Mouse (Mus musculus) liver, embryonic 16.5 days (tissue): ENCODE data around the gene Emilin2. TPM values are rescaled to one million over a fixed set of nuclear protein-coding genes. Genes with fewer than 3 reads are reported as not detected.
A peak's percentile ranks its signal among the peaks of the same experiment; 100 is the strongest.

Experiments used
- ATAC-seq: fragments of 200-750 bp; cut with Nextera tagmentation; 2 replicates; pipeline ENCODE4 v1.8.0; 2017; ENCODE audit warnings: low read depth, mild to moderate bottlenecking, moderate number of reproducible peaks, moderate library complexity
- H3K27ac ChIP-seq: fragments of 300-500 bp; sonication (generic); 2 replicates; pipeline ENCODE4 v1.5.1; 2014; ENCODE audit warnings: mild to moderate bottlenecking, low read length
- H3K27me3 ChIP-seq: fragments of 300-500 bp; sonication (generic); 2 replicates; pipeline ENCODE4 v1.6.1; 2014; ENCODE audit warnings: low read depth, low read length, mixed read lengths; ENCODE audit not compliant: control insufficient read depth, insufficient read depth
- H3K36me3 ChIP-seq: fragments of 300-500 bp; sonication (generic); 2 replicates; pipeline ENCODE4 v1.6.1; 2014; ENCODE audit warnings: mild to moderate bottlenecking; ENCODE audit not compliant: control insufficient read depth, insufficient read depth
- H3K4me1 ChIP-seq: fragments of 300-500 bp; sonication (generic); 2 replicates; pipeline ENCODE4 v1.6.1; 2014; ENCODE audit warnings: low read depth, low read length, mixed read lengths; ENCODE audit not compliant: control insufficient read depth
- H3K4me2 ChIP-seq: fragments of 300-500 bp; sonication (generic); 2 replicates; pipeline ENCODE4 v1.6.1; 2014; ENCODE audit warnings: low read depth, low read length, mixed read lengths
- H3K4me3 ChIP-seq: fragments of 300-500 bp; sonication (generic); 2 replicates; pipeline ENCODE4 v1.5.1; 2014; ENCODE audit warnings: low read depth, mild to moderate bottlenecking, low read length
- H3K9ac ChIP-seq: fragments of 300-500 bp; sonication (generic); 2 replicates; pipeline ENCODE4 v1.6.1; 2014; ENCODE audit warnings: low read depth, low read length
- H3K9me3 ChIP-seq: fragments of 300-500 bp; sonication (generic); replicated peaks from 2 replicates; pipeline ENCODE4 v1.6.1; 2016; ENCODE audit warnings: low read length; ENCODE audit not compliant: control insufficient read depth
- WGBS: fragments of 180-500 bp; shearing (Covaris S2); extraction: QIAGEN DNeasy Blood & Tissue Kit; methylation state at CpG from one replicate; pipeline ENCODE4 v1.1.7; 2014; ENCODE audit not compliant: insufficient replicate concordance; 5-methylcytosine and 5-hydroxymethylcytosine counted together
- polyA plus RNA-seq: library from polyadenylated mRNA; unstranded; fragments of >200 nt; fragmentation: Nextera tagmentation; extraction: Ambion mirVana; gene quantifications from 2 replicates; pipeline ENCODE4 v1.2.1, GENCODE M21; 2015

The Emilin2 gene
- polyA plus RNA-seq, 1 experiment from 2014 or later: 20.0 TPM

DNA sequence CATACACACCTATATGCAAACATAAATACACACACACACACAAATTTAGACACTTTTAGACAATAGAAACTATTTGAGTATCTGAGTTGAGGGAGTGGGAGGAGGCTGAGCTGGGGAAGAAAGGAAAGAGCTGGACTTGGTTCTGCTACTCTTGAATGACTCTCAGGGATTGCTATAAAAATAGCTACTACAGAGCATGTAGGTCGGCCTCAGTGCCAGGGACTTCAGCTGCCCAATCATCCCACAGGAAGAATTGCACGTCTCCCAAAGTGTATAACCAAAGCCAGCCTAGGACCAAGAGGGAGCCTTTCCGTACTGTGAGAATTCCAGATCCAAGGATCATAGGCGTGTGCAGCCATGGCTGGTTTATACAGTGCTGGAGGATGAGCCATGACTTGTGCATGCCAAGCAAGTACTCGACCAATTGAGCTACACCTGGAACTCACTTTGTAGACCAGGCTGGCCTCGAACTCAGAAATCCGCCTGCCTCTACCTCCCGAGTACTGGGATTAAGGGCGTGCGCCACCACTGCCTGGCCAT lies 4.5 kb downstream of the Emilin2 start:
- H3K4me1 ChIP-seq: peaks cover 20% of the 10 kb centered on the region

GRCm38 (mm10) chr17:71306716-71307115 lies 5.1 kb downstream of the Emilin2 start:
- no peak for ATAC-seq
- Histone ChIP-seq H3K9ac (no peak overlapping the region), H3K4me3 (no peak overlapping the region), H3K4me1 (peaks cover 16% of the 10 kb centered on the region), H3K4me2 (no peak overlapping the region), H3K36me3 (no peaks in the 10 kb centered on the region), H3K27me3 (peaks cover 14% of the 10 kb centered on the region; the same call in 1 of the 2 replicates), H3K9me3 (no peaks in the 10 kb centered on the region), H3K27ac (no peak overlapping the region)
- WGBS: 79% methylated on average over 4 of the region's 4 CpGs

More for the DNA sequence above, 4.5 kb downstream of the Emilin2 start:
- ATAC-seq: no peak
- 83% methylated on average over 10 of the region's 10 CpGs for WGBS
- Histone ChIP-seq H3K27me3 (peaks cover 14% of the 10 kb centered on the region; the same call in 1 of the 2 replicates), H3K4me3 (no peak overlapping the region), H3K36me3 (no peaks in the 10 kb centered on the region), H3K4me2 (no peak overlapping the region), H3K9me3 (no peaks in the 10 kb centered on the region), H3K9ac (no peak overlapping the region), H3K27ac (no peak overlapping the region)

DNA sequence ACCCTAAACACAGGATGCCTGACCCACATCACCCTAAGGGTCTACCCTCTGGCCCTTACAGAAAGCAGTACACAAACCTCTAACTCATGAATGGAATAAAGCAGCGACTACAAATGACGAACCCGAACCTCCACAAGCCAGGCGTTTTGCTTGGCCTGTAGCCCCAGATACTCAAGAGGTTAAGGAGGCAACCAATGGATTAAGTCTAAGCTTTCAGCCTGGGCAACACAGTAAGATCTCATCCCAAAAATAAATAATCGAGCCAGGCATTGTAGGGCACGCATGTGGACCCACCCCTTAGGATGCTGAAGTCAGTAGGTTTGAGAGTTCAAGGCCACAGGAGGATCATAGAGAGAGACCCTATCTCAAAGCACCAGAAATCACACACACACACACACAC lies 5.7 kb downstream of the Emilin2 start:
- Histone ChIP-seq H3K9ac (no peak overlapping the region), H3K9me3 (no peaks in the 10 kb centered on the region), H3K4me1 (peaks cover 10% of the 10 kb centered on the region), H3K36me3 (no peaks in the 10 kb centered on the region), H3K27ac (no peak overlapping the region), H3K4me3 (no peak overlapping the region), H3K4me2 (no peak overlapping the region), H3K27me3 (peaks cover 13% of the 10 kb centered on the region; the same call in 1 of the 2 replicates)
- WGBS: 82% methylated on average over 6 of the region's 6 CpGs
- no peak for ATAC-seq

GRCm38 (mm10) chr17:71303444-71303843 lies 8.3 kb downstream of the Emilin2 start:
- H3K27me3 ChIP-seq: no peaks in the 10 kb centered on the region
- 77% methylated on average over 6 of the region's 6 CpGs for WGBS
- ATAC-seq: no peak

GRCm38 (mm10) chr17:71301413-71301812 lies 10.4 kb downstream of the Emilin2 start:
- Histone ChIP-seq H3K4me2 (no peak overlapping the region), H3K27ac (no peak overlapping the region), H3K4me3 (no peak overlapping the region)

More at GRCm38 (mm10) chr17:71303444-71303843, 8.3 kb downstream of the Emilin2 start:
- no peak overlapping the region for H3K4me3 ChIP-seq
- no peak overlapping the region for H3K9ac ChIP-seq
- H3K4me2 ChIP-seq: no peak overlapping the region
- no peaks in the 10 kb centered on the region for H3K9me3 ChIP-seq
- H3K27ac ChIP-seq: no peak overlapping the region
- no peaks in the 10 kb centered on the region for H3K36me3 ChIP-seq
- peaks cover 2% of the 10 kb centered on the region; the same call in 1 of the 2 replicates for H3K4me1 ChIP-seq

GRCm38 (mm10) chr17:71300338-71300737 lies 11.4 kb downstream of the Emilin2 start:
- no peaks in the 10 kb centered on the region for H3K9me3 ChIP-seq
- WGBS: 46% methylated on average over 2 of the region's 2 CpGs
- H3K36me3 ChIP-seq: no peaks in the 10 kb centered on the region
- H3K4me2 ChIP-seq: no peak overlapping the region
- peaks cover 4% of the 10 kb centered on the region for H3K4me1 ChIP-seq
- H3K27me3 ChIP-seq: no peaks in the 10 kb centered on the region
- peak overlapping the region; percentile 30; the same call in 1 of the 2 replicates for H3K27ac ChIP-seq
- H3K9ac ChIP-seq: no peak overlapping the region
- ATAC-seq: peak; percentile 48; the same call in 1 of the 2 replicates
- H3K4me3 ChIP-seq: no peak overlapping the region

More at GRCm38 (mm10) chr17:71301413-71301812, 10.4 kb downstream of the Emilin2 start:
- Histone ChIP-seq H3K9me3 (no peaks in the 10 kb centered on the region), H3K36me3 (no peaks in the 10 kb centered on the region), H3K9ac (no peak overlapping the region), H3K27me3 (no peaks in the 10 kb centered on the region), H3K4me1 (peaks cover 2% of the 10 kb centered on the region; the same call in 1 of the 2 replicates)
- ATAC-seq: no peak
- 69% methylated on average over 5 of the region's 5 CpGs for WGBS

DNA sequence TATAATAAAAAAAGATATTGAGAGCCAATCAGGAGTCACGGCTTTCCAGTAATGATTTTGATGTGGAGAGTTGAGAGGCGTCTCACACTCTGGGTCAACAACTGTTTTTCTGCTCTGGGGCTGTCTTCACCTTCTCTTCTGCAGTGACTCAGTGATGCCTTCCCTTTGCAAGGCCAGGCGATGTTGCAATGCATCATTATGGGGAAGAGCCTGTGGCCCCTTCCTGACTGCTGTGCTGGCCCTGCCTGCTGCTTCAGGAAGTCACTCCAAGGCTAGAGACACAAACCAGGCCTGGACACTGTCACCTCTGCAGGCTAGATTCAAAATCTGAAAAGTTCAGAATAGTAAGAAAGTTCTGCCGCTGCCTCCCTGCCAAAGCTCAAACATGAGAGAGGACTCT lies 11.9 kb downstream of the Emilin2 start:
- peak overlapping the region; percentile 46; the same call in 1 of the 2 replicates for H3K27ac ChIP-seq
- no peak overlapping the region for H3K4me3 ChIP-seq
- peaks cover 8% of the 10 kb centered on the region for H3K4me1 ChIP-seq
- H3K27me3 ChIP-seq: no peaks in the 10 kb centered on the region
- no peak overlapping the region for H3K9ac ChIP-seq
- peak; percentile 19; the same call in 1 of the 2 replicates for ATAC-seq
- H3K36me3 ChIP-seq: no peaks in the 10 kb centered on the region
- 53% methylated on average over 4 of the region's 4 CpGs for WGBS
- no peak overlapping the region for H3K4me2 ChIP-seq
- no peaks in the 10 kb centered on the region for H3K9me3 ChIP-seq

- Histone ChIP-seq H3K36me3 (no peaks in the 10 kb centered on the region), H3K9me3 (no peaks in the 10 kb centered on the region), H3K4me1 (peaks cover 59% of the 10 kb centered on the region), H3K27ac (0 out of 2 replicates have a peak overlapping the region, but pooled peaks have one; percentile 39), H3K27me3 (no peaks in the 10 kb centered on the region), H3K4me3 (no peak overlapping the region), H3K4me2 (no peak overlapping the region), H3K9ac (no peak overlapping the region)
- WGBS: 26% methylated on average over 3 of the region's 3 CpGs
- no peak for ATAC-seq
These were observed 17.2 kb downstream of the Emilin2 start for GRCm38 (mm10) chr17:71294570-71294969.

DNA sequence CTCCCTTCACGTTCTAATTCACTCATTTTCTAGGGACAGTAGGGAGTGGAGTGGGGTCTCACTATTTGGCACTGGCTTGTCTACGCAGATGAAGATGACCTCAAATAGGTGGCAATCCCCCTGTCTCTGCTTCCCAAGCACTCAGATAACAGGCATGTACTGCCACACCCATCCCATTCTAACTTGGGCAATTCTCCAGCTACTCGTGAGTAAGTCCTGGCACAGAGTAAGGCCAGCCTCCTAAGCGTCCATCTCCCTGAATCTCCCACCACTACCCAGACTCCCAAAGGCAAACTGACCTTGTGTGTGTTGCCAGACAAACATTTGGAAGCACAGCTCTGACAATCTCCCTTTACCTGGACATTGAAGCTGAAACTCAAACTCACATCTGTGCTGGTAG lies 18.9 kb downstream of the Emilin2 start:
- peaks cover 74% of the 10 kb centered on the region for H3K4me1 ChIP-seq
- H3K9me3 ChIP-seq: no peaks in the 10 kb centered on the region
- 38% methylated on average over 4 of the region's 4 CpGs for WGBS
- no peak for ATAC-seq
- no peak overlapping the region for H3K4me3 ChIP-seq
- H3K27me3 ChIP-seq: no peaks in the 10 kb centered on the region
- H3K4me2 ChIP-seq: no peak overlapping the region
- peak overlapping the region; percentile 17; the same call in 1 of the 2 replicates for H3K9ac ChIP-seq
- H3K27ac ChIP-seq: peak overlapping the region; percentile 93
- no peaks in the 10 kb centered on the region for H3K36me3 ChIP-seq
